Mouse (Mus musculus): Measurements from ENCODE around the gene Tmem52. TPM values are rescaled to one million over a fixed set of nuclear protein-coding genes. Genes with fewer than 3 reads are reported as not detected.
"Not testable (repeated sequence)": the region's sequence is repeated elsewhere in the genome, so short reads cannot be mapped to it uniquely, and the experiment has no call there.

The Tmem52 gene
- 0.29 TPM in 1 of 2 replicates, not detected in the other for polyA plus RNA-seq (2014; fragmentation: Nextera tagmentation; extraction: Ambion mirVana)

DNA sequence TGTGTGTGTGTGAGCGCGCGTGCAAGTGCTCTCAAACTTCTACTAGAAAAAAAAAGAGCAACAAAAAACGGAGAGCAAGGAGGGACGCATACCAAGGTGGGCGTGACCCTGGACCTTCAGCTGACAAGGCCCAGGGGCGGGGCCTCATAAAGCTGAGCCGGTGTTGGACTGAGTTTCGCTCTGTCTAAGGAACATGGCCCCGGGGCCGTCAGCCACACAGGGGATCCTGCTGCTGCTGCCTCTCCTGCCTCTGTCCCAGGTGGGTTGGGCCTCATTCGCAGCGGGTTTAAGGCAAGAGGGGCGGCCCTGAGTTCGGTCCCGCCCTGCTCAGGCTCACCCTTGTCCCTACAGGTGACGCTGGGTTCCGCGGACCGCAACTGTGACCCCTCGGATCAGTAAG, at the start of gene Tmem52:
Tmem52 (plus strand) TSS at position 163 of the 400 bp plus-strand sequence.
- H3K27me3 ChIP-seq (ENCODE audit: control insufficient read depth, insufficient read depth, low read length) = no peaks in the 10 kb centered on the region
- ATAC-seq (ENCODE audit: low FRiP score) (0 out of 2 replicates have a peak, but pooled peaks have one; percentile 42), DNase-seq (ENCODE audit: low spot score) (no peak)
- no peak within 1 kb of the TSS for H3K9ac ChIP-seq
- 11% methylated on average over 21 of the region's 21 CpGs for WGBS
- no peaks in the 10 kb centered on the region for H3K36me3 ChIP-seq (replicated peaks; ENCODE audit: control insufficient read depth, insufficient read depth)
- no peak within 1 kb of the TSS for H3K4me3 ChIP-seq (replicated peaks; ENCODE audit: low read length)
- H3K27ac ChIP-seq = no peak within 1 kb of the TSS
- no peaks in the 10 kb centered on the region for H3K9me3 ChIP-seq (ENCODE audit: control insufficient read depth, low read length)
- H3K4me2 ChIP-seq (replicated peaks) = 0 out of 2 replicates have a peak within 1 kb of the TSS, but pooled peaks have one; percentile 3
- H3K4me1 ChIP-seq (replicated peaks; ENCODE audit: control insufficient read depth, insufficient read depth, low read length) = no peaks in the 10 kb centered on the region

DNA sequence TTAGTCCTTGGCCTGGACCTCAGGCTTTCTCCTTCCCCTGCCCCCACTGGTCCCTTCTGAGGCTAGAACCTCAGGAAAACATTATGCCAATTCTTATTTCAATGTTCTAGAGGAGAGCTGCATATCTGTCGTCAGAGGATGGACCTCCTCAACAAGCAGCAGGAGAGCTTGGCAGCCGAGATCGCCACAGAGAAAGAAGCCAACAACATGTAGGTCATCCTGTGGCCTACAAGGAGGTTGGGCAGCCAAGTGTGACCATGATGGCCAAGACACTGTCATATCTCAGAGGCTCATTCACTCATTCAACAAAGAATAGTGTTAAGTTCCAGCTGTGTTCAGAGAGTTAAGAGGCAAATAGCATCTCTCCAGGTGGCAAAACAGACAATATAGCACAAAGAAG, 48.8 kb upstream of the Tmem52 start:
- DNase-seq (ENCODE audit: low spot score) = no peak
- Histone ChIP-seq H3K4me3 (replicated peaks; ENCODE audit: low read length) (no peak overlapping the region), H3K36me3 (replicated peaks; ENCODE audit: control insufficient read depth, insufficient read depth) (no peaks in the 10 kb centered on the region), H3K27me3 (ENCODE audit: control insufficient read depth, insufficient read depth, low read length) (no peaks in the 10 kb centered on the region), H3K4me2 (replicated peaks) (no peak overlapping the region), H3K9me3 (ENCODE audit: control insufficient read depth, low read length) (no peaks in the 10 kb centered on the region), H3K27ac (no peak overlapping the region), H3K9ac (no peak overlapping the region), H3K4me1 (replicated peaks; ENCODE audit: control insufficient read depth, insufficient read depth, low read length) (no peaks in the 10 kb centered on the region)
- 84% methylated on average over 3 of the region's 3 CpGs for WGBS
- ATAC-seq (ENCODE audit: low FRiP score) = no peak

DNA sequence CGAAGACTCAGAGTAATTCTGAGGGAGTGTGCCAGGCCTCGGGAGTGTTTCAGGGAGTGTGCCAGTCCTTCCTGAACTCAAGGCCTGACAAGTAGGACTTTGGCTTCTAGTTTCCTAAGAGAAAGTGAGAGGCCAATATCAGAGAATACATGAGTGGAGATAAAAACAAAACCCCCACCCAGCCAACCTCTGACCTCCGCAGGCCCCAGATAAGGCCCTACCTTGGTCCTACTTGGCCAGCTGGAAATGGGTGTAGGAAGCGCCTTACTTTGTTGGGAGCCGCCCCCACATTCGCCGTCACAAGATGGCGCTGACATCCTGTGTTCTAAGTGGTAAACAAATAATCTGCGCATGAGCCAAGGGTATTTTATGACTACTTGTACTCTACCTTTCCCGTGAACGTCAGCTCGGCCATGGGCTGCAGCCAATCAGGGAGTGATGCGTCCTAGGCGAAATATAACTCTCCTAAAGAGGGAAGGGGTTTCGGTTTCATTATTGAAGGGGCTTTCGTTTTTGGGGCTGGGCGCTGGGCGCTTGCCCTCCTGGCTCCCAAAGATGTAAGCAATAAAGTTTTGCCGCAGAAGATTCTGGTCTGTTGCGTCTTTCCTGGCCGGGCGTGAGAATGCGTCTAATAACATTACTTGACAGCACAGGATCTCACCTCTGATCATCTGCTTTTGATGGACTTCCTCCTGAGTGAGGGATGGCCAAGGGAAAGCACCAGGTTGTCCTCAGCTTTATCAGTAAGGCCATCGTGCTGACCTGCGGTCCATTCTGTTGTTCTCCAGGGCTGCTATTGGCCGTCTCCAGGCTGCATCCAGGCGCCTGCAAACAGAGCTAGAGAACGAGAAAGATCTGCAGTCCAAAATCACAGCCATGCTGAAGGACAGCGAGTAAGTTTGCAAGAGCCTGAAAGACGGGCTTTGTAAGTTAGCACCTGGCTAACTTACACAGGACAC, 47.2 kb upstream of the Tmem52 start:
- not testable (repeated sequence) for H3K36me3 ChIP-seq (replicated peaks; ENCODE audit: control insufficient read depth, insufficient read depth); H3K4me1 ChIP-seq (replicated peaks; ENCODE audit: control insufficient read depth, insufficient read depth, low read length); DNase-seq (ENCODE audit: low spot score); H3K27ac ChIP-seq; H3K4me2 ChIP-seq (replicated peaks); H3K27me3 ChIP-seq (ENCODE audit: control insufficient read depth, insufficient read depth, low read length); ATAC-seq (ENCODE audit: low FRiP score); H3K4me3 ChIP-seq (replicated peaks; ENCODE audit: low read length); H3K9me3 ChIP-seq (ENCODE audit: control insufficient read depth, low read length); H3K9ac ChIP-seq
- WGBS = 86% methylated on average over 20 of the region's 30 CpGs

DNA sequence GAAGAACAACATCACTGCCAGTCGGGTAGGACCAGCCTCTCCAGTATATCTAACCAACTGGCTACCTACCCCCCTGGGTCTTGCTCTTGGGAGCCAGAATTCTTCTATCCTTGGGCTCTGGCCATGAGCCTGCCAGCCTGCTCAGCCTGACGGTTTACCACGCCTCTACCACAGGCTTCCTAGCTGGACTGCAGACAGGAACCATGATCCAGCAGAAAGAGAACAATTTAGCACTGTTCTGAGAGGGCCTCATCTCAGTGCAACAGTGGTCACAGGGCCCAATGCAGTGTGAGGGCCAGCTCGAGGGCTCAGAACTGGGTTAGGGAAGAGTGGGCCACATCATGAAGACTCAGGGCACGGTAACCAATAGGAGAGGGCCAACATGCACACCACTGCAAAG, 44.9 kb upstream of the Tmem52 start:
- no peak overlapping the region for H3K4me2 ChIP-seq (replicated peaks)
- no peak overlapping the region for H3K9ac ChIP-seq
- no peak for ATAC-seq (ENCODE audit: low FRiP score)
- H3K27me3 ChIP-seq (ENCODE audit: control insufficient read depth, insufficient read depth, low read length) = no peaks in the 10 kb centered on the region
- no peak overlapping the region for H3K27ac ChIP-seq
- H3K4me1 ChIP-seq (replicated peaks; ENCODE audit: control insufficient read depth, insufficient read depth, low read length) = no peaks in the 10 kb centered on the region
- H3K4me3 ChIP-seq (replicated peaks; ENCODE audit: low read length) = no peak overlapping the region
- 94% methylated on average over 5 of the region's 5 CpGs for WGBS
- no peaks in the 10 kb centered on the region for H3K36me3 ChIP-seq (replicated peaks; ENCODE audit: control insufficient read depth, insufficient read depth)
- no peak for DNase-seq (ENCODE audit: low spot score)
- no peaks in the 10 kb centered on the region for H3K9me3 ChIP-seq (ENCODE audit: control insufficient read depth, low read length)

DNA sequence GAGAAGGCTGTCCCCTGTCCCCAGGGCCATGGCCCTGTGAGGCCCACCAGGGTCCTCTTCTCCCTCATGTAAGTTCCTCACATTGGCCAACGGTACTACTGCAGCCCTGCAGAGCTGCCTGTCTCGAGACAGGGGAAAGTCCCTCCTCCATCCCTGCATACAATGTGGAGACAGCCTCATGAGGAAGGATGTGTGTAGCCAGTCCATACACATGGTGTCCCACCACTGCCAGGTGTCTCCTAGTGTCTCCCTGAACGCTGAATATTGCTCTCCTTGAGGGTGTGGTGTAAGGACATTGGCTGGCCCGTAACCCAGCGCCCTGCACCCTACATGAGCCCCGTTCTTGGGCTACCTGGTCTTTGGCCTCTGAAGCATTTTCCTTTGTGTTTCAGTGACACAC, 42.6 kb upstream of the Tmem52 start:
- no peak overlapping the region for H3K27ac ChIP-seq
- H3K36me3 ChIP-seq (replicated peaks; ENCODE audit: control insufficient read depth, insufficient read depth) = no peaks in the 10 kb centered on the region
- no peaks in the 10 kb centered on the region for H3K27me3 ChIP-seq (ENCODE audit: control insufficient read depth, insufficient read depth, low read length)
- WGBS = 82% methylated on average over 6 of the region's 6 CpGs
- no peaks in the 10 kb centered on the region for H3K4me1 ChIP-seq (replicated peaks; ENCODE audit: control insufficient read depth, insufficient read depth, low read length)
- no peak overlapping the region for H3K4me3 ChIP-seq (replicated peaks; ENCODE audit: low read length)
- ATAC-seq (ENCODE audit: low FRiP score) (no peak), DNase-seq (ENCODE audit: low spot score) (no peak)
- no peak overlapping the region for H3K4me2 ChIP-seq (replicated peaks)
- no peak overlapping the region for H3K9ac ChIP-seq
- H3K9me3 ChIP-seq (ENCODE audit: control insufficient read depth, low read length) = no peaks in the 10 kb centered on the region

DNA sequence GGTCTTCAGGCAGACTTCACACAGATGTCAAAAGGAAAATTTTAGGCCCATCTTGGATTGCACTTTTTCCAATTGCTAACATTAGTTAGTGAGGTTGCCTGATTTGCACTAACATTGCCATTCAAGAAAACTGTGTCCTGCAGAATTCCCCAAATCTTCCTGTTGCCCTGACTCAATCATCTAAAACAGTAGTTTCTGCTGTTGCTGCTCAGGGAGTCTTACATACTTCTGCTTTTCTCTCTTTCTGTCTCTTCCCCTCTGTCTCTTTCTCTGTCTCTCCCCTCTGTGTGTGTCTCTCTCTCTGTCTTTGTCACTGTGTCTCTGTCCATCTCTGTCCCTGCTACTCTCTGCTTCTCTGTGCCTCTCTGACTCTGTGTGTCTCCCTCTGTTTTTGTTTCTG, 40.5 kb upstream of the Tmem52 start:
- H3K27ac ChIP-seq = no peak overlapping the region
- no peak overlapping the region for H3K4me2 ChIP-seq (replicated peaks)
- ATAC-seq (ENCODE audit: low FRiP score) = no peak
- DNase-seq (ENCODE audit: low spot score) = no peak
- H3K9ac ChIP-seq = no peak overlapping the region
- H3K36me3 ChIP-seq (replicated peaks; ENCODE audit: control insufficient read depth, insufficient read depth) = no peaks in the 10 kb centered on the region
- no peak overlapping the region for H3K4me3 ChIP-seq (replicated peaks; ENCODE audit: low read length)
- no peaks in the 10 kb centered on the region for H3K9me3 ChIP-seq (ENCODE audit: control insufficient read depth, low read length)
- H3K4me1 ChIP-seq (replicated peaks; ENCODE audit: control insufficient read depth, insufficient read depth, low read length) = no peaks in the 10 kb centered on the region
- H3K27me3 ChIP-seq (ENCODE audit: control insufficient read depth, insufficient read depth, low read length) = no peaks in the 10 kb centered on the region

DNA sequence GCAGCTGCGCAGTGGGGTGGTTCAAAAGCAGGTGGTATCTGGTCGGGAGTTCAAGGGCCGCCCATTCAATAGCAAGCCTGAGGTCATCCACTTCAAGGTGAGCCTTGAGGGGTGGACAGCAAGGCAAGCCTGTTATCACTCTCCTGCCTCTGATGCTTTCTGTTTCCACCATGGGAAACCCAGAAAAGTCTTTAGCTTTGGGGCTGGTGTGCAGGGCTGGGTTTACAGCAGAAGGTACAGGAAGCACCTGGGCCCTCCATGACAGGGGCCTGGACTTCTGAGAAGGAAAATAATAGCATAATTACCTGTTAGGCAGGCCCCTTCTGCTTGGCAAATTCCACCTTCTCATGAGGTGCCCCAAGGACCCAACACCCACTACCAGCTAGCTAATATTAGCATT, 39.7 kb upstream of the Tmem52 start:
- no peak for ATAC-seq (ENCODE audit: low FRiP score)
- H3K4me2 ChIP-seq (replicated peaks) = no peak overlapping the region
- 95% methylated on average over 3 of the region's 3 CpGs for WGBS
- H3K36me3 ChIP-seq (replicated peaks; ENCODE audit: control insufficient read depth, insufficient read depth) = no peaks in the 10 kb centered on the region
- H3K4me1 ChIP-seq (replicated peaks; ENCODE audit: control insufficient read depth, insufficient read depth, low read length) = no peaks in the 10 kb centered on the region
- H3K27ac ChIP-seq = no peak overlapping the region
- no peaks in the 10 kb centered on the region for H3K9me3 ChIP-seq (ENCODE audit: control insufficient read depth, low read length)
- no peak overlapping the region for H3K9ac ChIP-seq
- no peak for DNase-seq (ENCODE audit: low spot score)
- H3K4me3 ChIP-seq (replicated peaks; ENCODE audit: low read length) = no peak overlapping the region
- H3K27me3 ChIP-seq (ENCODE audit: control insufficient read depth, insufficient read depth, low read length) = no peaks in the 10 kb centered on the region

DNA sequence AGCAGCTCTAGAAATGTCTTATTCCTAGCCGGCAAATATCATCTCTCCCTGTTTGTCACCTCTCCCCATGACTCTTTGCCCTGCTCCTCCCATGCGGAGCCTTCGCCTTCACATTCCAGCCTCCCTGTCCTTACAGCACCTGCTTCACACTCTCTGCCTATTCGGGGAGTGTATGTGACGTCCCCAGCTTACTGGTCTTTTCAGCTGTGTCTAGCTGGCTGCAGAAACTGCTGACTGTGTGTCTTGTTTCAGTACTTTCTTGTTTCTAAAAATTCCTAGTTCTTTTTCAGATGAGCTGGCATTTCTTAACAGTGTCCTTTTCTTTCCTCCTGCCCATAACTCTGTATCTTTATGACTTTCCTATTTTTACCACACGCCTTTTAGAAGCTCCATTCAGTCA, 36.6 kb upstream of the Tmem52 start:
- Histone ChIP-seq H3K9ac (no peak overlapping the region), H3K27ac (no peak overlapping the region), H3K4me3 (replicated peaks; ENCODE audit: low read length) (no peak overlapping the region), H3K4me1 (replicated peaks; ENCODE audit: control insufficient read depth, insufficient read depth, low read length) (no peaks in the 10 kb centered on the region), H3K27me3 (ENCODE audit: control insufficient read depth, insufficient read depth, low read length) (no peaks in the 10 kb centered on the region), H3K36me3 (replicated peaks; ENCODE audit: control insufficient read depth, insufficient read depth) (no peaks in the 10 kb centered on the region), H3K9me3 (ENCODE audit: control insufficient read depth, low read length) (no peaks in the 10 kb centered on the region), H3K4me2 (replicated peaks) (no peak overlapping the region)
- ATAC-seq (ENCODE audit: low FRiP score) (no peak), DNase-seq (ENCODE audit: low spot score) (no peak)
- WGBS = 91% methylated on average over 6 of the region's 6 CpGs

DNA sequence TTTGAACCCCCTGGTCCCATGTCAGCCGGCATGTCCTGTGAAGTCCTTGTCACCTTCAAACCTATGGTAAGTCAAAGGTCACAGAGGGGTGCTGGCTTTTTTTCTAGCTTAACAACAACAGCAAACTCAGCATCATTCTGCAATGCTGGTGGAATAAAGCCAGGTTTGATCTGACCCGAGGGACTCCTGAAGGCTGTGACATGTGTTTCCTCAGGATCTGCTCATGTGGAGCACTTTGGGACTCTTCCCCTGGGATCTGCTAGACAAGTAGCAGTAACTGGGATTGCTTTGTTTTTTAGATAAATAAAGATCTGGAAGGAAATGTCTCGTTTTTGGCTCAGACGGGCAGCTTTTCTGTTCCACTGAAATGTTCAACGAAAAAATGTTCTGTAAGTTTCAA, 34.9 kb upstream of the Tmem52 start:
- H3K4me2 ChIP-seq (replicated peaks) = no peak overlapping the region
- WGBS = 82% methylated on average over 5 of the region's 5 CpGs
- no peak overlapping the region for H3K4me3 ChIP-seq (replicated peaks; ENCODE audit: low read length)

More for the DNA sequence above, 34.9 kb upstream of the Tmem52 start:
- no peak for ATAC-seq (ENCODE audit: low FRiP score)
- Histone ChIP-seq H3K4me1 (replicated peaks; ENCODE audit: control insufficient read depth, insufficient read depth, low read length) (no peaks in the 10 kb centered on the region), H3K27ac (no peak overlapping the region), H3K27me3 (ENCODE audit: control insufficient read depth, insufficient read depth, low read length) (no peaks in the 10 kb centered on the region), H3K36me3 (replicated peaks; ENCODE audit: control insufficient read depth, insufficient read depth) (no peaks in the 10 kb centered on the region), H3K9me3 (ENCODE audit: control insufficient read depth, low read length) (no peaks in the 10 kb centered on the region), H3K9ac (no peak overlapping the region)
- no peak for DNase-seq (ENCODE audit: low spot score)
